Mouse (Mus musculus) liver, embryonic 11.5 days (tissue): ENCODE measurements around the gene Chchd10. TPM values are rescaled to one million over a fixed set of nuclear protein-coding genes. Genes with fewer than 3 reads are reported as not detected.

Source experiments
- polyA plus RNA-seq: library from polyadenylated mRNA; unstranded; fragments of >200 nt; fragmentation: Nextera tagmentation; extraction: Ambion mirVana; gene quantifications from 2 replicates; pipeline ENCODE4 v1.2.1, GENCODE M21; 2014

The Chchd10 gene
- polyA plus RNA-seq, 1 experiment from 2014 or later = 113 TPM

Other genes with a start within 250 kb of the Chchd10 start
- 30.3 and 33.3 TPM in 2 replicates for gene Cabin1, start 168.8 kb upstream of the Chchd10 start, polyA plus RNA-seq
- gene Ddt, start 159.7 kb upstream of the Chchd10 start, polyA plus RNA-seq = 198 and 213 TPM in 2 replicates
- gene Gm20441, start 152.2 kb upstream of the Chchd10 start, polyA plus RNA-seq = not detected in 2 replicates
- gene Gstt3, start 151.7 kb upstream of the Chchd10 start, polyA plus RNA-seq = 6.3 and 7.9 TPM in 2 replicates
- 40.7 and 43.0 TPM in 2 replicates for gene Gstt1, start 134.5 kb upstream of the Chchd10 start, polyA plus RNA-seq
- gene Gstt4, start 110.6 kb upstream of the Chchd10 start, polyA plus RNA-seq = not detected in 2 replicates
- gene Gstt2, start 95.7 kb upstream of the Chchd10 start, polyA plus RNA-seq = 38.4 and 39.6 TPM in 2 replicates
- gene Mif, start 72.9 kb upstream of the Chchd10 start, polyA plus RNA-seq = 2,667 and 2,772 TPM in 2 replicates
- gene Derl3, start 39.7 kb upstream of the Chchd10 start, polyA plus RNA-seq = 4.0 and 5.1 TPM in 2 replicates
- 157 and 162 TPM in 2 replicates for gene Smarcb1, start 11.5 kb upstream of the Chchd10 start, polyA plus RNA-seq
- gene Mmp11, start 3.4 kb downstream of the Chchd10 start, polyA plus RNA-seq = 15.2 and 16.6 TPM in 2 replicates
- gene Gm867, start 7.5 kb downstream of the Chchd10 start, polyA plus RNA-seq = 3.2 and 3.4 TPM in 2 replicates
- gene Vpreb3, start 9.9 kb downstream of the Chchd10 start, polyA plus RNA-seq = 0.52 and 0.96 TPM in 2 replicates
- gene Gm5134, start 21.4 kb downstream of the Chchd10 start, polyA plus RNA-seq = 0.06 and 0.22 TPM in 2 replicates
- gene Zfp280b, start 99.5 kb downstream of the Chchd10 start, polyA plus RNA-seq = 31.2 and 32.9 TPM in 2 replicates
- gene Slc5a4b, start 177.8 kb downstream of the Chchd10 start, polyA plus RNA-seq = 0.05 and 0.06 TPM in 2 replicates
- 0.08 TPM in 1 of 2 replicates, not detected in the other for gene Slc5a4a, start 214.3 kb downstream of the Chchd10 start, polyA plus RNA-seq